Mouse (Mus musculus) bone marrow macrophage, adult 2 months (primary cell): ENCODE results near the gene Clec2i. TPM values are rescaled to one million over a fixed set of nuclear protein-coding genes. Genes with fewer than 3 reads are reported as not detected.
"Not testable (repeated sequence)": the region's sequence is repeated elsewhere in the genome, so short reads cannot be mapped to it uniquely, and the experiment has no call there.

Experiments
- H3K27ac ChIP-seq: 2 replicates; pipeline ENCODE4 v1.5.1; 2012; ENCODE audit warnings: low read depth, low read length; ENCODE audit not compliant: insufficient read depth
- H3K4me1 ChIP-seq: 2 replicates; pipeline ENCODE4 v1.6.1; 2012; ENCODE audit warnings: low read length; ENCODE audit not compliant: control insufficient read depth, insufficient read depth
- H3K4me3 ChIP-seq: 2 replicates; pipeline ENCODE4 v1.5.1; 2012; ENCODE audit warnings: mild to moderate bottlenecking, low read length, moderate library complexity; ENCODE audit not compliant: insufficient read depth
- CTCF ChIP-seq: IDR thresholded peaks from 2 replicates; pipeline ENCODE4 v1.5.1; 2012; ENCODE audit warnings: low read depth, mild to moderate bottlenecking, low read length, moderate library complexity
- POLR2A ChIP-seq: IDR thresholded peaks from 2 replicates; pipeline ENCODE4 v1.6.1; 2012; ENCODE audit warnings: mild to moderate bottlenecking, low read depth, low read length, borderline replicate concordance
- polyA plus RNA-seq: library from polyadenylated mRNA; stranded (reverse); fragments of >200 nt; gene quantifications from 2 replicates; pipeline ENCODE4 v1.2.4, GENCODE M21; 2012; ENCODE audit not compliant: missing spikeins, insufficient read depth, insufficient read length

Clec2i gene
- polyA plus RNA-seq, 1 experiment = 4.0 TPM

GRCm38 (mm10) chr6:128895404-128896001, 8.1 kb downstream of the Clec2i start:
- peaks cover 7% of the 10 kb centered on the region for H3K4me1 ChIP-seq
- no peak overlapping the region for H3K27ac ChIP-seq
- no peak overlapping the region for H3K4me3 ChIP-seq
- TF ChIP-seq CTCF (no peak), POLR2A (no peak)

- Histone ChIP-seq H3K4me3 (no peak overlapping the region), H3K27ac (no peak overlapping the region), H3K4me1 (no peaks in the 10 kb centered on the region)
- no peak for TF ChIP-seq POLR2A
- TF ChIP-seq CTCF = no peak
These were observed 12.7 kb downstream of the Clec2i start for GRCm38 (mm10) chr6:128900044-128900443.

- not testable (repeated sequence) for H3K27ac ChIP-seq, H3K4me1 ChIP-seq, H3K4me3 ChIP-seq
These were observed 13.6 kb downstream of the Clec2i start for GRCm38 (mm10) chr6:128900796-128901552.

GRCm38 (mm10) chr6:128913598-128914254, 26.3 kb downstream of the Clec2i start:
- no peak overlapping the region for H3K4me3 ChIP-seq
- H3K4me1 ChIP-seq = peaks cover 11% of the 10 kb centered on the region
- H3K27ac ChIP-seq = peak overlapping the region; percentile 63
- TF ChIP-seq POLR2A = no peak
- no peak for TF ChIP-seq CTCF

GRCm38 (mm10) chr6:128917322-128917721, 29.9 kb downstream of the Clec2i start:
- H3K27ac ChIP-seq = no peak overlapping the region
- TF ChIP-seq CTCF = no peak
- TF ChIP-seq POLR2A = no peak
- no peak overlapping the region for H3K4me3 ChIP-seq
- peaks cover 11% of the 10 kb centered on the region for H3K4me1 ChIP-seq

- Histone ChIP-seq H3K4me3 (no peak overlapping the region), H3K27ac (no peak overlapping the region), H3K4me1 (no peaks in the 10 kb centered on the region)
- TF ChIP-seq CTCF (no peak), POLR2A (no peak)
These were observed 45.7 kb downstream of the Clec2i start for GRCm38 (mm10) chr6:128933050-128933449.

- H3K4me3 ChIP-seq, H3K27ac ChIP-seq, H3K4me1 ChIP-seq: not testable (repeated sequence)
These were observed 46.7 kb downstream of the Clec2i start, which contains the start of gene Clec2g for GRCm38 (mm10) chr6:128934081-128934480. Gene Clec2g, plus strand, starts transcription at chr6:128934381.

- H3K4me1 ChIP-seq, H3K27ac ChIP-seq, H3K4me3 ChIP-seq: not testable (repeated sequence)
These were observed 48.7 kb downstream of the Clec2i start for GRCm38 (mm10) chr6:128935889-128936665.

GRCm38 (mm10) chr6:128941646-128942421, 54.4 kb downstream of the Clec2i start:
- H3K4me3 ChIP-seq = no peak overlapping the region
- no peak overlapping the region for H3K27ac ChIP-seq
- no peaks in the 10 kb centered on the region for H3K4me1 ChIP-seq
- TF ChIP-seq POLR2A (no peak), CTCF (no peak)
